Comparison of ENCODE assay signal across 8 mouse cellular contexts in the genomic region with DNA sequence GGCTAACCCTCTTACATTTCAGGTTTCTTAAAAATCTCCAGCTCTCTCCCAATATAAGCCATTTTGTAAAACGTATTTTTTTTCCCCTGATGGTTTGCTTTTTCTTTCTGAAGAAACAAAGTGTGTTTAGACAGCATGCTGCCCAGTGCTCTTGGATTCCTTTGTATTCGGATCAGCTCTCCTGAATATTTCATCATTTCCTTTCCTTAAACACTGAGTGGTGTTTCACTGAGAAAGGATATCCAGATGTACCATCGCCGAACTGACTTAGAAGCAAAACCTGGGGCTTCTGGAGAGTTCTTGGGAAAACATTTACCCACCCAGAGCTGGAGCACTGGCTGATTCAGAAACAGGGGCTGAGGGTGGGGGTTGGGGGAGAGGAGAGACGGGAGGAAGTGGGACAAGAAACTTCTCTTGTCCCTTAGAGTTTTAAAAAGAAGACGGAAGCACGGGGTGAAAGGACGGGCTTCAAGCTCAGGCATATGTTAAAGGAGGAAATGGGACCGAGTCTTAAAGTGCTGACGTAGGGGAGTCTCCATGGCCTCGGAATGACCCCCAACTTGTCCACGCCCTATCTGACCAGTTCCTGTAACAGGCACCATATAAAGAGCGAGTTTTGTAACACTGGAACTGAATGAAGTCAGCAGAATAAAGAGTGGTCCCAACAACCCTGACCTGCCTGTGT.
DNase-seq lines count a peak whose midpoint lies in the region; ATAC-seq lines count a peak whose summit lies in the region.

No protein-coding gene starts in this region.

- H3K9ac ChIP-seq in limb, embryonic 12.5 days (replicated peaks) = no peak overlapping the region
- no peak overlapping the region for H3K9ac ChIP-seq in neural tube, embryonic 15.5 days (replicated peaks)

- peak; percentile 30 for DNase-seq in adrenal gland, adult 8-10 months
- DNase-seq in adrenal gland, postnatal 25 days = no peak
- peak; percentile 18 for DNase-seq in thymus, postnatal 25 days
- no peak for DNase-seq in thymus, adult 18-20 months
- DNase-seq in layer of hippocampus, postnatal 36 days = no peak
- no peak for DNase-seq in left cerebral cortex, adult 18-20 months (ENCODE audit: low spot score in 2 of 2)

- no peak overlapping the region for H3K4me2 ChIP-seq in limb, embryonic 12.5 days
- H3K4me2 ChIP-seq in neural tube, embryonic 15.5 days = no peak overlapping the region

- no peaks in the 10 kb centered on the region for H3K27me3 ChIP-seq in limb, embryonic 12.5 days
- no peaks in the 10 kb centered on the region for H3K27me3 ChIP-seq in neural tube, embryonic 15.5 days (replicated peaks)

- no peak; the same call in 1 of the 2 replicates for ATAC-seq in limb, embryonic 12.5 days (ENCODE audit: insufficient number of reproducible peaks, insufficient read depth, low FRiP score, low TSS enrichment, low read depth)
- no peak for ATAC-seq in neural tube, embryonic 15.5 days (ENCODE audit: low FRiP score)

- H3K4me3 ChIP-seq in limb, embryonic 12.5 days (replicated peaks) = no peak overlapping the region
- H3K4me3 ChIP-seq in neural tube, embryonic 15.5 days (replicated peaks) = no peak overlapping the region

- H3K27ac ChIP-seq in limb, embryonic 12.5 days = peak overlapping the region; percentile 84
- peak overlapping the region; percentile 29 for H3K27ac ChIP-seq in neural tube, embryonic 15.5 days (replicated peaks)

- no peaks in the 10 kb centered on the region for H3K9me3 ChIP-seq in limb, embryonic 12.5 days
- no peaks in the 10 kb centered on the region for H3K9me3 ChIP-seq in neural tube, embryonic 15.5 days (replicated peaks)

- H3K4me1 ChIP-seq in limb, embryonic 12.5 days (replicated peaks) = peaks cover 62% of the 10 kb centered on the region
- H3K4me1 ChIP-seq in neural tube, embryonic 15.5 days = peaks cover 19% of the 10 kb centered on the region

- WGBS in limb, embryonic 12.5 days = 59% methylated on average over 13 of the region's 13 CpGs
- whole genome bisulfite sequencing in neural tube, embryonic 15.5 days = 65% methylated on average over 13 of the region's 13 CpGs

- no peaks in the 10 kb centered on the region for H3K36me3 ChIP-seq in limb, embryonic 12.5 days
- no peaks in the 10 kb centered on the region for H3K36me3 ChIP-seq in neural tube, embryonic 15.5 days

Comparison
In these comparisons a context has a peak if more than half of its experiments do, and no peak if none do; other contexts are left out.
1. DNase-seq: peak in adrenal gland, adult 8-10 months (single experiment) and thymus, postnatal 25 days (single experiment); none in adrenal gland, postnatal 25 days (single experiment), thymus, adult 18-20 months (0 of 2), layer of hippocampus, postnatal 36 days (0 of 2) and left cerebral cortex, adult 18-20 months (0 of 2).